Mouse (Mus musculus): ENCODE measurements around the gene Epsti1. TPM values are rescaled to one million over a fixed set of nuclear protein-coding genes. Genes with fewer than 3 reads are reported as not detected.

Gene Epsti1
- polyA plus RNA-seq, 1 experiment from 2014 or later: 104 TPM

- no peak for DNase-seq (ENCODE audit: low spot score)
These were observed 107.8 kb downstream of the Epsti1 start for GRCm38 (mm10) chr14:78011808-78012207.

GRCm38 (mm10) chr14:78015540-78016321 lies 111.7 kb downstream of the Epsti1 start:
- no peak for DNase-seq (ENCODE audit: low spot score)

GRCm38 (mm10) chr14:78016398-78016797 lies 112.4 kb downstream of the Epsti1 start:
- no peak for DNase-seq (ENCODE audit: low spot score)

- DNase-seq (ENCODE audit: low spot score): no peak
These were observed 115.9 kb downstream of the Epsti1 start for GRCm38 (mm10) chr14:78019935-78020334.

GRCm38 (mm10) chr14:78038876-78039275 lies 134.8 kb downstream of the Epsti1 start:
- DNase-seq (ENCODE audit: low spot score): no peak

- no peak for DNase-seq (ENCODE audit: low spot score)
These were observed 136.6 kb downstream of the Epsti1 start for GRCm38 (mm10) chr14:78040643-78041042.

GRCm38 (mm10) chr14:78041886-78042526 lies 138.0 kb downstream of the Epsti1 start:
- no peak for DNase-seq (ENCODE audit: low spot score)

GRCm38 (mm10) chr14:78043079-78043478 lies 139.0 kb downstream of the Epsti1 start:
- no peak for DNase-seq (ENCODE audit: low spot score)

- DNase-seq (ENCODE audit: low spot score): no peak
These were observed 144.2 kb downstream of the Epsti1 start for GRCm38 (mm10) chr14:78048258-78048657.

GRCm38 (mm10) chr14:78048674-78049073 lies 144.6 kb downstream of the Epsti1 start:
- no peak for DNase-seq (ENCODE audit: low spot score)

Other genes starting within 250 kb of the Epsti1 start
- 263 and 298 TPM in 2 replicates for gene Dnajc15, start 29.1 kb upstream of the Epsti1 start, polyA plus RNA-seq (2015; fragmentation: Nextera tagmentation; extraction: Ambion mirVana)
- 0.05 TPM in 2 replicates for gene Fam216b, start 184.8 kb downstream of the Epsti1 start, polyA plus RNA-seq (2015; fragmentation: Nextera tagmentation; extraction: Ambion mirVana)